Mouse (Mus musculus): ENCODE data around the gene A630095E13Rik.
"Not testable (repeated sequence)": the region's sequence is repeated elsewhere in the genome, so short reads cannot be mapped to it uniquely, and the experiment has no call there.

A630095E13Rik gene

GRCm38 (mm10) chr9:36643276-36643675 is at the start of gene A630095E13Rik:
TSS of gene A630095E13Rik (minus strand) at chr9:36643376.
- not testable (repeated sequence) for DNase-seq (ENCODE audit: low spot score in 2 of 2)

- DNase-seq (ENCODE audit: low spot score in 2 of 2): no peak
Observed at GRCm38 (mm10) chr9:36692920-36693319, 49.7 kb upstream of the A630095E13Rik start, which contains the start of gene Acrv1. TSS of gene Acrv1 (plus strand) at chr9:36693220.

- DNase-seq (ENCODE audit: low spot score in 2 of 2): no peak
Observed at GRCm38 (mm10) chr9:36687329-36687728, 44.2 kb upstream of the A630095E13Rik start.

- DNase-seq (ENCODE audit: low spot score in 2 of 2): no peak
Observed at GRCm38 (mm10) chr9:36681424-36681823, 38.2 kb upstream of the A630095E13Rik start.
